Mouse (Mus musculus): ENCODE data around the gene Cfap45. TPM values are rescaled to one million over a fixed set of nuclear protein-coding genes. Genes with fewer than 3 reads are reported as not detected.

The Cfap45 gene
- total and polyA plus RNA-seq, 3 experiments = 0.40 TPM; not detected in 2

DNA sequence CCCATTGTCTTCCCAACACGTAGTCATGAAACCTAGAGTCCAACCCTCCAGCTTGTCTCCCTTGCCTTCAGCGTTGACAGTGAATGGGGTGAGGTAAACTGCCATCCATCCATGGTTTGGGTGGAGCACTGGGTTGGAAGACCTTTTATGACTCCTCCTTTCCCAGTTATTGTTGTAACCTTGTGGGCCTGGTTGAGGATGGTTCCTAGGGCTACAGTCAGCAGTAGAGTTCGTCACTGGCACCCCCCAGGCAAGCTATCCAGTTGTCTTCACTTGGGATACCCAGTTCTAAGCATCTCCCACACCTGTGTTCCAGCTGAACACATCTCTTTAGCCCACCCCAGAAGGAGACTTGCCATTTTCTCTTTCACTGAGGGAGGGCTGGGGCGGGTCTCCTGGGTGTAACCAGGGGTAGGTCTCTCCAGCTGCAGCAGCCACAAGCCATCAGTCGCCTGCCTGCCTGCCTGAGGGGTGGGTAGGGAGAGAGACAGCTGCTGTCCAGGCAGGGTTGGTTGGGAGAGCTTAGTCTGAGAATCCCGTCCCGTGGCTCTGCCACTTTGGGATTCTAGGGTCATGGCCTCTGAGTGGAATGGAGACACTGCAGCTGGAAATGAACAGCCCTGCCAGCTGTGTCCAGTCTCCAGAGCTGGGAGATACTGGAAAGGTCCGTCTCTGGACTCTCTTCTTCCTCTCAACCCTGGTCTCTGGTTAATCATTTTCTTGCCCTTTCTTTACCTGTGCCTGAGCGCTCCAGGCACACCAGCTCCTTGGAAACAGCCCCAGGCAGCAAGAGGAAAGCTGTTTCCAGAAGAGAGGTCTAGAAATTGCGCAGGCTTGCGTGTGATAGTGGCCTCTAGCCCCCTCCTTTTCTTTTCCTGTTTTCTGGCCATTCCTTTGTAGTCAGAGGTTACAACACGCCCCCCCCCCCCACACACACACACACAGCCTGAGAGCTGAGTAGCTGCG lies 18.2 kb upstream of the Cfap45 start:
- no peak for TF ChIP-seq ZC3H11A (IDR thresholded peaks at IDR 0.05; ENCODE audit: low read depth, low read length)
- no peak for TF ChIP-seq BHLHE40 (IDR thresholded peaks at IDR 0.05; ENCODE audit: borderline replicate concordance, low read depth, low read length)
- TF ChIP-seq POLR2AphosphoS5 (IDR thresholded peaks at IDR 0.05; ENCODE audit: borderline replicate concordance, low read depth, low read length) = no peak
- no peak for TF ChIP-seq CTCF (IDR thresholded peaks at IDR 0.05 in 2 of 3, conservative IDR thresholded peaks at IDR 0.05 in 1 of 3; ENCODE audit: control insufficient read depth in 1 of 3, insufficient read depth in 1 of 3, low read depth in 2 of 3, low read length in 3 of 3, poor library complexity in 1 of 3, severe bottlenecking in 1 of 3)
- TF ChIP-seq MXI1 (IDR thresholded peaks at IDR 0.05; ENCODE audit: low read depth, low read length) = peak; percentile 7; the same call in 1 of the 2 replicates
- TF ChIP-seq HCFC1 (IDR thresholded peaks at IDR 0.05; ENCODE audit: low read depth, low read length) = no peak
- TF ChIP-seq ZMIZ1 (IDR thresholded peaks at IDR 0.05; ENCODE audit: low read depth, low read length) = no peak
- H3K9ac ChIP-seq (ENCODE audit: control insufficient read depth, low read depth, low read length, poor library complexity, severe bottlenecking) = peak overlapping the region; percentile 61

DNA sequence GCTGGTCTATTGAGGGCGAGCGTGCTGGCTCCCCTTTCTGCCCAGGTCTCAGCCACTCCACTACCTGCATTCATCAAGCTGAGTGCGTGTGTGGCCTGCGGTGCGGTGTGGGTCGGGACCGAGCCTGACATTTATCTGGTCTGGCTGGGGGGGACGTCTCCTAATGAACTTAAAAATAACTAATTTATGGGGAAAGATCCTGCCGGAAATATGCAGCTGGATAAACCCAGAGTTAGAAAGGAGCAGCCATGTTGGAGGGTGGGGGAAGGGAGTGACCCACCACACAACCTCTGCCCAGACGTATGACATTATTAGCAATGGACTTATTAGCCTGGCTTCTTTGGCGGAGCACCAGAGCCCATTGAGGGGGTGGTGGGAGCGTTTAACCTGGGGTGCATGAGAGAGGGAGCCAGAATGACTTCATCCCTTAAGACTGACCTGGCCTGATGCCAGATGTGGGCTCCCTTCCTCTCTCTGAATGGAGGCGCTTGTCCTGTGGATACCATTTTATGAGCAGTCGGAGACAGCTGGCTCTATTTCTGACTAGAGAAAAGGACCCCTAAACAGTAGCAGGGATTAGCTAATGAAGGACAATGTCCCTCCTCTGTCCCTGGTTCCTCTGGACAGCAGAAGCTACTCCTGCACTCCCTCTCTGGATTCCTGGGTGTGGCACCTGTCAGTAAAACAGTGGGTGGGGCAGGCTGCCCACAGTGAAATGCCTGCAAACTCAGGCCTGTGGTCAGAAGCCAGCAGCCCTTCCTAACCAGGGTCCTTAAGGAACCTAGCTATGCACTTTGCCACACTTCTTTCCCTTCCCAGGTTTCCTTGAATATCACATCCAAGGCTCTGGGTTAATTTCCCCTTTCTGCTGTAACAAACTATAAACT lies 17.2 kb upstream of the Cfap45 start:
- no peaks in the 10 kb centered on the region for H3K27me3 ChIP-seq (ENCODE audit: control insufficient read depth in 1 of 2, insufficient read depth in 2 of 2, low read length in 2 of 2)
- peaks cover 43% of the 10 kb centered on the region for H3K79me2 ChIP-seq (ENCODE audit: control insufficient read depth, insufficient read depth, low read length, poor library complexity)
- H3K9ac ChIP-seq (ENCODE audit: control insufficient read depth, low read depth, low read length, poor library complexity, severe bottlenecking) = peak overlapping the region; percentile 25; the same call in 1 of the 2 replicates
- peaks cover 12 to 53% of the 10 kb centered on the region in 2 experiments for H3K4me1 ChIP-seq (ENCODE audit: control insufficient read depth in 1 of 2, insufficient read depth in 2 of 2, low read length in 2 of 2)
- H3K9me3 ChIP-seq (replicated peaks; ENCODE audit: insufficient read depth, low read length) = no peaks in the 10 kb centered on the region
- DNase-seq (ENCODE audit: low read depth, low spot score) = peak; percentile 59
- peaks cover 0 to 38% of the 10 kb centered on the region in 2 experiments; a peak in 2 of 4 replicates for H3K36me3 ChIP-seq (ENCODE audit: control insufficient read depth in 1 of 2, insufficient read depth in 2 of 2, low read length in 2 of 2)
- H3K27ac ChIP-seq (ENCODE audit: control insufficient read depth, low read depth, low read length) = 0 out of 2 replicates have a peak overlapping the region, but pooled peaks have one; percentile 11
- no peak for TF ChIP-seq RCOR1 (IDR thresholded peaks at IDR 0.05; ENCODE audit: low read depth, low read length)
- TF ChIP-seq POLR2A (IDR thresholded peaks at IDR 0.05; ENCODE audit: control insufficient read depth in 1 of 2, insufficient read depth in 1 of 2, low read depth in 1 of 2, low read length in 2 of 2, poor library complexity in 1 of 2) = 0 out of 4 replicates have a peak, but pooled peaks of 1 of the 2 experiments have one; percentile 2
- TF ChIP-seq ETS1 (IDR thresholded peaks at IDR 0.05; ENCODE audit: low read depth, low read length) = 0 out of 2 replicates have a peak, but pooled peaks have one; percentile 10
- TF ChIP-seq MAX (IDR thresholded peaks at IDR 0.05; ENCODE audit: low read length) = no peak
- no peak overlapping the region for H3K4me3 ChIP-seq (ENCODE audit: control insufficient read depth in 1 of 2, insufficient read depth in 1 of 2, low read depth in 2 of 2, low read length in 2 of 2)

More for the DNA sequence above, 18.2 kb upstream of the Cfap45 start:
- no peaks in the 10 kb centered on the region for H3K27me3 ChIP-seq (ENCODE audit: control insufficient read depth in 1 of 2, insufficient read depth in 2 of 2, low read length in 2 of 2)
- peaks cover 0 to 29% of the 10 kb centered on the region in 2 experiments; a peak in 2 of 4 replicates for H3K36me3 ChIP-seq (ENCODE audit: control insufficient read depth in 1 of 2, insufficient read depth in 2 of 2, low read length in 2 of 2)
- H3K79me2 ChIP-seq (ENCODE audit: control insufficient read depth, insufficient read depth, low read length, poor library complexity) = peaks cover 43% of the 10 kb centered on the region
- peaks cover 9 to 44% of the 10 kb centered on the region in 2 experiments for H3K4me1 ChIP-seq (ENCODE audit: control insufficient read depth in 1 of 2, insufficient read depth in 2 of 2, low read length in 2 of 2)
- peak overlapping the region; percentile 78 for H3K27ac ChIP-seq (ENCODE audit: control insufficient read depth, low read depth, low read length)
- peak overlapping the region in 1 of 2 experiments; percentile 65; a peak in 2 of 4 replicates for H3K4me3 ChIP-seq (ENCODE audit: control insufficient read depth in 1 of 2, insufficient read depth in 1 of 2, low read depth in 2 of 2, low read length in 2 of 2)
- H3K9me3 ChIP-seq (replicated peaks; ENCODE audit: insufficient read depth, low read length) = no peaks in the 10 kb centered on the region
- no peak for DNase-seq (ENCODE audit: low read depth, low spot score)
